Mouse (Mus musculus): ENCODE results near the gene D630003M21Rik.

GRCm38 (mm10) chr2:158215283-158216117 lies 13.5 kb downstream of the D630003M21Rik start:
- TF ChIP-seq CTCF (IDR thresholded peaks at IDR 0.05; ENCODE audit: low read depth, low read length): no peak
- TF ChIP-seq POLR2A (IDR thresholded peaks at IDR 0.05; ENCODE audit: insufficient read depth, low read length): no peak

Data from ES-Bruce4 (cell line).